Mouse (Mus musculus): ENCODE measurements around the gene Cyp2a5.
"Not testable (repeated sequence)": the region's sequence is repeated elsewhere in the genome, so short reads cannot be mapped to it uniquely, and the experiment has no call there.

GRCm38 (mm10) chr7:26832668-26833067, 2.4 kb upstream of the Cyp2a5 start:
- TF ChIP-seq CTCF, POLR2A (IDR thresholded peaks at IDR 0.05; ENCODE audit: extremely low read depth, insufficient read depth, low read length): not testable (repeated sequence)
